8 mouse cellular contexts compared by ENCODE assay signal in the genomic region with DNA sequence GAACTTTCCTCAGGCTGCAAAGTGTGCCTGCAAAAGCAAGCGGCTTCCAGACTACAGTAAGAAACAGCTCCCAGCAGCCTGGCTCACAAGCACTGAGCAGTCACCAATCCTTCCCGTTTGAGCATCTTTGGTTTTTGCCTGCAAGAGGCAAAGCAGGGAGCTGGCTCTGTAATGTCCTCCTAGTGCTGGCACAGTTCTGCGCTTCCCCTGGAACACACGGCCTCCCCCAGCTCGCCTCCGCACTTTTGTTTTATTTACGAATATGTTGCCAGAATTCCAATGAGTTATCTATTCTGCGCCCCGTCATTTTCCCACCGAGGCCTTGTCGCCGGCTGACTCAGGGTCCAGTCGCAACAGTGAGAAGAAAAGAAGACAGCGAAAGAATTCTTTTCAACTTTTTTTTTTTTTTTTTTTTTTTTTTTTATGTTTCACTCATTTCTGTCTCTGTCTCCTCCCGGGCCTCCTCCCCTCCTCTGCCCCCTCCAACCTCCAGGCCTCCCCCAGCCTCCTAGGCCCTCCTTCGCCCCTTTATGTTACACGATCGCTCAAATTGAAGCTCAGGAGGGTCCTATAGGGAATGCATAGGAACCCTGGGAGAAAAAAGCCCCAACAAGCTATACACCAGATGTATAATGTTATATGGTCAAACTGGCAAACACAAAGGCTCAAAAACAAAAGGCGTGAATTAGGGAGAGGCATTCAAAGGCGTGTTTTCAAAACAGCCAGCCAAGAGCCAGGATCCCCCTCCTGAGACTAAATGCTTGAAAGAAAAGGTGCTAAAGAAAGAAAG. TPM values are rescaled to one million over a fixed set of nuclear protein-coding genes. Genes with fewer than 3 reads are reported as not detected.
DNase-seq lines count a peak whose midpoint lies in the region; ATAC-seq and TF ChIP-seq lines count a peak whose summit lies in the region.
"Had no signal": no experiment of that assay in that cellular context is flagged by ENCODE, and none has a peak within 500 bp of the region (broad histone marks: within the 10 kb centered on the region; RNA-seq: fewer than 3 reads in every experiment).

No protein-coding gene starts in this region.

- H3K36me3 ChIP-seq in embryonic facial prominence, embryonic 10.5 days (replicated peaks), result no peaks in the 10 kb centered on the region
- H3K36me3 ChIP-seq in heart, embryonic 15.5 days, result no peaks in the 10 kb centered on the region

- peak overlapping the region; percentile 30 for H3K4me2 ChIP-seq in heart, embryonic 15.5 days

- 14% methylated on average over 20 of the region's 20 CpGs for WGBS in embryonic facial prominence, embryonic 10.5 days
- 37% methylated on average over 20 of the region's 20 CpGs for WGBS in heart, embryonic 15.5 days
- 49% methylated on average over 20 of the region's 20 CpGs for WGBS in lung, adult 2 months

- peak; percentile 40 for DNase-seq in adrenal gland, postnatal 10 days
- DNase-seq in embryonic facial prominence, embryonic 10.5 days (ENCODE audit: low spot score), result peak; percentile 60
- DNase-seq in layer of hippocampus, adult 18-20 months (ENCODE audit: low spot score in 2 of 2), result peak; percentile 50 to 58
- DNase-seq in lung, adult 2 months, result no peak
- peak; percentile 60 for DNase-seq in retina, embryonic 14.5 days (ENCODE audit: low spot score)

- no peak overlapping the region for H3K9ac ChIP-seq in heart, embryonic 15.5 days
- H3K9ac ChIP-seq: liver, embryonic 14.5 days had no signal

- TF ChIP-seq POLR2A in lung, adult 2 months (IDR thresholded peaks at IDR 0.05; ENCODE audit: borderline replicate concordance, extremely low read depth, low read depth, low read length), result peak; percentile 48; the same call in 1 of the 2 replicates

- peaks cover 87% of the 10 kb centered on the region for H3K4me1 ChIP-seq in embryonic facial prominence, embryonic 10.5 days
- peaks cover 35% of the 10 kb centered on the region for H3K4me1 ChIP-seq in heart, embryonic 15.5 days (replicated peaks)
- peaks cover 9% of the 10 kb centered on the region for H3K4me1 ChIP-seq in lung, adult 2 months (ENCODE audit: control insufficient read depth, insufficient read depth, low read length)

- H3K4me3 ChIP-seq in embryonic facial prominence, embryonic 10.5 days, result peak overlapping the region; percentile 39
- H3K4me3 ChIP-seq in heart, embryonic 15.5 days, result no peak overlapping the region
- no peak overlapping the region for H3K4me3 ChIP-seq in lung, adult 2 months (replicated peaks; ENCODE audit: extremely low read depth, low read depth, low read length)

- H3K9me3 ChIP-seq in embryonic facial prominence, embryonic 10.5 days, result no peaks in the 10 kb centered on the region
- H3K9me3 ChIP-seq in heart, embryonic 15.5 days (replicated peaks), result no peaks in the 10 kb centered on the region

- H3K27ac ChIP-seq in embryonic facial prominence, embryonic 10.5 days (replicated peaks), result peak overlapping the region; percentile 84
- peak overlapping the region; percentile 60 for H3K27ac ChIP-seq in heart, embryonic 15.5 days
- H3K27ac ChIP-seq: liver, embryonic 14.5 days had no signal

- peaks cover 11% of the 10 kb centered on the region for H3K27me3 ChIP-seq in embryonic facial prominence, embryonic 10.5 days (replicated peaks; ENCODE audit: low read depth, poor library complexity, severe bottlenecking)
- H3K27me3 ChIP-seq in heart, embryonic 15.5 days, result no peaks in the 10 kb centered on the region

- ATAC-seq in heart, embryonic 15.5 days (replicated peaks; ENCODE audit: insufficient number of reproducible peaks, insufficient read depth, low FRiP score, low read depth), result peak; percentile 40; the same call in 1 of the 2 replicates
- ATAC-seq in megakaryocyte progenitor cell, adult 5-6 weeks (replicated peaks; ENCODE audit: poor library complexity), result no peak

- no peak for TF ChIP-seq CTCF in lung, adult 2 months (IDR thresholded peaks at IDR 0.05; ENCODE audit: insufficient read depth, low read length)

RNA-seq across cellular contexts. Expression of gene Gm10295, which starts 32.3 kb away (rescaled TPM):
- not detected for total RNA-seq in adrenal gland, postnatal 10 days (2021)
- not detected in 2 replicates for polyA plus RNA-seq in embryonic facial prominence, embryonic 10.5 days (2016; fragmentation: Nextera tagmentation; extraction: Ambion mirVana)
- polyA plus RNA-seq in heart, embryonic 15.5 days (2015; fragmentation: Nextera tagmentation; extraction: Ambion mirVana), result not detected in 2 replicates
- total RNA-seq in layer of hippocampus, adult 18-20 months (2021), result not detected
- polyA plus RNA-seq in lung, adult 2 months (2012; rRNA removed), result not detected in 2 replicates
- not detected in 2 replicates for total RNA-seq in megakaryocyte progenitor cell, adult 5-6 weeks (2015)
- not detected in 2 replicates for total RNA-seq in megakaryocyte progenitor cell, adult 5-6 weeks (2017)
- polyA plus RNA-seq: liver, embryonic 14.5 days had no signal
